Mouse (Mus musculus): Measurements from ENCODE around the gene Mucl3. TPM values are rescaled to one million over a fixed set of nuclear protein-coding genes. Genes with fewer than 3 reads are reported as not detected.

Mucl3 gene
- total and polyA plus RNA-seq, 3 experiments: 0.04 to 0.11 TPM; not detected in 1

GRCm38 (mm10) chr17:35639352-35639751 is 4.1 kb downstream of the Mucl3 start:
- TF ChIP-seq ZNF384 (IDR thresholded peaks at IDR 0.05; ENCODE audit: low read depth, low read length) (0 out of 2 replicates have a peak, but pooled peaks have one; percentile 24), GATA1 (IDR thresholded peaks at IDR 0.05; ENCODE audit: low read depth, low read length) (0 out of 2 replicates have a peak, but pooled peaks have one; percentile 13), USF1 (IDR thresholded peaks at IDR 0.05; ENCODE audit: low read depth, low read length) (no peak)
- peak overlapping the region; percentile 42; the same call in 1 of the 2 replicates for H3K9ac ChIP-seq (ENCODE audit: control insufficient read depth, low read depth, low read length, poor library complexity, severe bottlenecking)
- H3K9me3 ChIP-seq (replicated peaks; ENCODE audit: insufficient read depth, low read length): no peaks in the 10 kb centered on the region
- no peaks in the 10 kb centered on the region for H3K79me2 ChIP-seq (ENCODE audit: control insufficient read depth, insufficient read depth, low read length, poor library complexity)
- H3K27me3 ChIP-seq (ENCODE audit: control insufficient read depth in 1 of 2, insufficient read depth in 2 of 2, low read length in 2 of 2): peaks cover 0 to 9% of the 10 kb centered on the region in 2 experiments
- H3K27ac ChIP-seq (ENCODE audit: control insufficient read depth, low read depth, low read length): no peak overlapping the region
- peaks cover 0 to 11% of the 10 kb centered on the region in 2 experiments; a peak in 2 of 4 replicates for H3K36me3 ChIP-seq (ENCODE audit: control insufficient read depth in 1 of 2, insufficient read depth in 2 of 2, low read length in 2 of 2)
- peak overlapping the region; percentile 34 to 46; a peak in 3 of 4 replicates for H3K4me3 ChIP-seq (ENCODE audit: control insufficient read depth in 1 of 2, insufficient read depth in 1 of 2, low read depth in 2 of 2, low read length in 2 of 2)
- DNase-seq (ENCODE audit: low read depth, low spot score): peak; percentile 21
- H3K4me1 ChIP-seq (ENCODE audit: control insufficient read depth in 1 of 2, insufficient read depth in 2 of 2, low read length in 2 of 2): peaks cover 0 to 17% of the 10 kb centered on the region in 2 experiments; a peak in 2 of 4 replicates

- peaks cover 0 to 11% of the 10 kb centered on the region in 2 experiments; a peak in 2 of 4 replicates for H3K36me3 ChIP-seq (ENCODE audit: control insufficient read depth in 1 of 2, insufficient read depth in 2 of 2, low read length in 2 of 2)
- peak overlapping the region; percentile 38 to 46 for H3K4me3 ChIP-seq (ENCODE audit: control insufficient read depth in 1 of 2, insufficient read depth in 1 of 2, low read depth in 2 of 2, low read length in 2 of 2)
- H3K4me1 ChIP-seq (ENCODE audit: control insufficient read depth in 1 of 2, insufficient read depth in 2 of 2, low read length in 2 of 2): peaks cover 0 to 17% of the 10 kb centered on the region in 2 experiments; a peak in 2 of 4 replicates
- H3K27ac ChIP-seq (ENCODE audit: control insufficient read depth, low read depth, low read length): no peak overlapping the region
- peak; percentile 97 for DNase-seq (ENCODE audit: low read depth, low spot score)
- H3K9me3 ChIP-seq (replicated peaks; ENCODE audit: insufficient read depth, low read length): no peaks in the 10 kb centered on the region
- no peaks in the 10 kb centered on the region for H3K79me2 ChIP-seq (ENCODE audit: control insufficient read depth, insufficient read depth, low read length, poor library complexity)
- H3K27me3 ChIP-seq (ENCODE audit: control insufficient read depth in 1 of 2, insufficient read depth in 2 of 2, low read length in 2 of 2): peaks cover 0 to 6% of the 10 kb centered on the region in 2 experiments; a peak in 3 of 4 replicates
- peak overlapping the region; percentile 42; the same call in 1 of the 2 replicates for H3K9ac ChIP-seq (ENCODE audit: control insufficient read depth, low read depth, low read length, poor library complexity, severe bottlenecking)
- no peak for TF ChIP-seq KAT2A (conservative IDR thresholded peaks at IDR 0.05; ENCODE audit: low read depth, low read length)
- peak; percentile 54 for TF ChIP-seq TCF12 (IDR thresholded peaks at IDR 0.05; ENCODE audit: low read depth, low read length)
- no peak for TF ChIP-seq POLR2A (IDR thresholded peaks at IDR 0.05; ENCODE audit: control insufficient read depth in 1 of 2, insufficient read depth in 1 of 2, low read depth in 1 of 2, low read length in 2 of 2, poor library complexity in 1 of 2)
- no peak for TF ChIP-seq SMC3 (IDR thresholded peaks at IDR 0.05; ENCODE audit: low read depth, low read length)
- TF ChIP-seq NELFE (IDR thresholded peaks at IDR 0.05; ENCODE audit: low read depth, low read length): no peak
- TF ChIP-seq NRF1 (IDR thresholded peaks at IDR 0.05; ENCODE audit: insufficient read depth, low read depth, low read length, poor library complexity, severe bottlenecking): no peak
- TF ChIP-seq ETS1 (IDR thresholded peaks at IDR 0.05; ENCODE audit: low read depth, low read length): peak; percentile 57; the same call in 1 of the 2 replicates
- no peak for TF ChIP-seq POLR2AphosphoS5 (IDR thresholded peaks at IDR 0.05; ENCODE audit: borderline replicate concordance, low read depth, low read length)
- no peak for TF ChIP-seq MAZ (IDR thresholded peaks at IDR 0.05; ENCODE audit: low read depth, low read length)
- TF ChIP-seq MXI1 (IDR thresholded peaks at IDR 0.05; ENCODE audit: low read depth, low read length): no peak
- peak; percentile 29 to 74; a peak in 3 of 4 replicates for TF ChIP-seq EP300 (IDR thresholded peaks at IDR 0.05; ENCODE audit: low read depth in 1 of 2, low read length in 2 of 2)
- no peak for TF ChIP-seq CHD1 (IDR thresholded peaks at IDR 0.05; ENCODE audit: low read depth, low read length)
- TF ChIP-seq ZC3H11A (IDR thresholded peaks at IDR 0.05; ENCODE audit: low read depth, low read length): no peak
- no peak for TF ChIP-seq UBTF (IDR thresholded peaks at IDR 0.05; ENCODE audit: borderline replicate concordance, insufficient read depth, low read depth, low read length)
- TF ChIP-seq MYB (IDR thresholded peaks at IDR 0.05; ENCODE audit: low read depth, low read length): no peak
- TF ChIP-seq JUND (IDR thresholded peaks at IDR 0.05; ENCODE audit: low read depth, low read length): 0 out of 2 replicates have a peak, but pooled peaks have one; percentile 49
- no peak for TF ChIP-seq MEF2A (IDR thresholded peaks at IDR 0.05; ENCODE audit: extremely low read depth, insufficient replicate concordance, low read depth, low read length, poor library complexity, severe bottlenecking)
- TF ChIP-seq MAFK (IDR thresholded peaks at IDR 0.05; ENCODE audit: borderline replicate concordance, low read depth, low read length): no peak
- no peak for TF ChIP-seq ZNF384 (IDR thresholded peaks at IDR 0.05; ENCODE audit: low read depth, low read length)
- TF ChIP-seq GABPA (IDR thresholded peaks at IDR 0.05; ENCODE audit: low read depth, low read length): no peak
- TF ChIP-seq E2F4 (IDR thresholded peaks at IDR 0.05; ENCODE audit: borderline replicate concordance, low read depth, low read length): no peak
- no peak for TF ChIP-seq RAD21 (IDR thresholded peaks at IDR 0.05; ENCODE audit: low read depth, low read length)
- TF ChIP-seq TBP (IDR thresholded peaks at IDR 0.05; ENCODE audit: low read depth, low read length): no peak
- no peak; the same call in 1 of the 2 replicates for TF ChIP-seq SIN3A (IDR thresholded peaks at IDR 0.05; ENCODE audit: low read length)
- TF ChIP-seq TAL1 (IDR thresholded peaks at IDR 0.05; ENCODE audit: low read length): no peak
- no peak for TF ChIP-seq USF1 (IDR thresholded peaks at IDR 0.05; ENCODE audit: low read depth, low read length)
- TF ChIP-seq MYC (IDR thresholded peaks at IDR 0.05; ENCODE audit: low read depth, low read length): no peak
- peak; percentile 87 for TF ChIP-seq GATA1 (IDR thresholded peaks at IDR 0.05; ENCODE audit: low read depth, low read length)
- TF ChIP-seq MAX (IDR thresholded peaks at IDR 0.05; ENCODE audit: low read length): peak; percentile 58
Measured at GRCm38 (mm10) chr17:35638475-35639190, 4.9 kb downstream of the Mucl3 start.

Measured in MEL (cell line).